Mouse (Mus musculus) megakaryocyte, embryonic 14.5 days (primary cell): ENCODE measurements around the gene Pan2. TPM values are rescaled to one million over a fixed set of nuclear protein-coding genes. Genes with fewer than 3 reads are reported as not detected.
A peak's percentile ranks its signal among the peaks of the same experiment; 100 is the strongest.
"Not testable (repeated sequence)": the region's sequence is repeated elsewhere in the genome, so short reads cannot be mapped to it uniquely, and the experiment has no call there.

Source experiments
- H3K27me3 ChIP-seq: replicated peaks from 2 replicates; pipeline ENCODE3; 2012; ENCODE audit warnings: inconsistent platforms
- H3K36me3 ChIP-seq: replicated peaks from 2 replicates; pipeline ENCODE3; 2012; ENCODE audit warnings: low read length, inconsistent platforms, mixed read lengths
- H3K4me1 ChIP-seq: 2 replicates; pipeline ENCODE4 v1.6.1; 2012; ENCODE audit warnings: inconsistent platforms
- H3K4me3 ChIP-seq: replicated peaks from 2 replicates; pipeline ENCODE3; 2012; ENCODE audit warnings: moderate library complexity, mild to moderate bottlenecking, inconsistent platforms
- H3K9me3 ChIP-seq: 2 replicates; pipeline ENCODE4 v1.6.1; 2012; ENCODE audit warnings: inconsistent platforms
- FLI1 ChIP-seq: IDR thresholded peaks from 2 replicates; pipeline ENCODE4 v1.6.1; 2012; ENCODE audit warnings: low read length, inconsistent platforms, mixed read lengths
- GATA1 ChIP-seq: IDR thresholded peaks from 3 replicates; pipeline ENCODE4 v1.6.1; 2012; ENCODE audit warnings: mixed read lengths, low read length, inconsistent platforms, borderline replicate concordance
- polyA plus RNA-seq: library from polyadenylated mRNA; stranded (reverse); fragments of >175 nt; gene quantifications from 2 replicates; pipeline ENCODE4 v1.2.3, GENCODE M21; 2012; ENCODE audit warnings: low replicate concordance; ENCODE audit not compliant: insufficient read depth

Gene Pan2
- polyA plus RNA-seq, 1 experiment = 1.1 TPM

DNA sequence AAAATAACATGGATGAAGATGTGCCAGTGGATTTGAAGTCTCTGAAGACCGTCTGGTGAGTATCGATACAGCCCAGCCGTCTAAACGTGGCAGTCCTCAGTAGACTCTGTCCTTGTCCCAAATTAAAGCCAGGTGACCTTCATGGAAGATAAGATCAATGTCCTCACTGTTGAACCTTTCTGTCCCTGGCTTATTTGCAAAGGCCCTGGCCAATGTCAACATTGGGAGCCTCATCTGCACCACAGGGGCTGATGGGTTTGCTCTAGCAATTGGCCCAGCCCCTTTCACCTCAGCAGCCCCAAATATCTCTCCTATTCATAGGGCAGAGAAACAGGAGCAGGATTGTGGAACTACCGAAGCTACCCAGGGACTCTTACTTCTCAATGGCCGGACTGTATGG lies 34.8 kb upstream of the Pan2 start, which contains the start of gene Apof:
Gene Apof, plus strand, starts transcription at position 301 of the 400 bp plus-strand sequence.
- peak within 1 kb of the TSS; percentile 98 for H3K4me3 ChIP-seq
- H3K9me3 ChIP-seq = no peaks in the 10 kb centered on the region
- H3K36me3 ChIP-seq = peaks cover 5% of the 10 kb centered on the region
- no peaks in the 10 kb centered on the region for H3K27me3 ChIP-seq
- TF ChIP-seq FLI1 (no peak), GATA1 (no peak)
- H3K4me1 ChIP-seq = peaks cover 37% of the 10 kb centered on the region

DNA sequence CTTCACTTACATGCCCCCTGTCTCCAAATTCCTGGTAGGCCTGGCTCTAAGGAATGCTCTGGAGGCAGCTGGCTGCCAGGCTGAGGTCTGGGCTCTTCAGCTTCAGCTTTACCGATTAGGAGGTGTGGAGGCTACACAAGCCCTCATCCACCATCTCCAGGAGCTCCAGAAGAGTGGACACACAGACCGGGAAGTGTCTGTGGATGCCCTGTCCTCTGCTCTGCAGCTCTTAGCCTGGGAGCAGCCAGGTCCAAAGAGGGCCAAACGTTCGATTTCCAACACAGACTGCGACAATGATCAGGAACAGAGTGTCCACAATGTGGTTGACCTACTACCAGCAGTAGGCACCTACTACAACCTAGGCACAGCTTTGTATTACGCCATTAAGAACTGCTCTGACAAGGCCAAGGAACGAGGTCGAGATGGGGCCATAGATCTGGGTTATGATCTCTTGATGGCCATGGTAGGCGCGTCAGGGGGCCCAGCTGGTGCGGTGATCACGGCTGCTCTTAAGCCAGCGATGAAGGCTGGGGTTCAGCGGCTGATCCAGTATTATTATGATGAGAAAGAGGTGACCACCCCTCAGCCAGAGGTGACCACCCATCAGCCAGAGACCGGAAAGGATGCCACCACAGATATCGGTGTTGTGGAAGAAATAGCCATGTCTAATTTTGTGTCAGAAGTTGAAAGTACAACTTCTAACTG lies 33.8 kb upstream of the Pan2 start:
- Histone ChIP-seq H3K36me3 (peaks cover 13% of the 10 kb centered on the region), H3K27me3 (no peaks in the 10 kb centered on the region)
- TF ChIP-seq GATA1 (no peak), FLI1 (no peak)

DNA sequence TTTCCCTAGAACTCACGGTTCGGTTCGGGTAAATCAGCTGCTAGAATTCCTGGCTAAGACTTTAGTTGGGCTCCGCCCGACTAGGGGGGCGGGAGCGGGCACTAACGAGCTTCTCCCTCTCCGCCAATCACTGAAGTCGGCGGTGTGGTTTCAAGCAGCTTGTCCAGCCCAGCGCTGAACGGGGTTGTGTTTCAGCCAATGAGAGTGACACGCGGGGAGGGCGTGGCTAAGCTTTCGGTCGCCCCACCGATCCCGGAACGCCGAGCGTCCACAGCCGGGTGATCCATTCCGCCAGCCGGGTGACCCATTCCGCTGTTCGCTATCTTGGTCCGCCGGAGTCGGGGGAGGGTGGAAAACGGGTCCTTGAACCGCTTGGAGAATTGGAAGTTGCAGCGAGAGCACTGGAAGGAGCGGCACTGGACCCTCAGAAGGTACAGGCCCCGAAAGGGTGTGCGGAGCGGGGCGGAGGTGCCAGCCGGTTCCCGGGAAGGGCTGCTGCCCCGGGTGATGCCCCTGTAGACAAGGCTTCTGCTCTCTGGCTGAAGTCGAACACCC lies 32.8 kb upstream of the Pan2 start, which contains the start of gene Stat2:
Gene Stat2, plus strand, starts transcription at position 273 of the 555 bp plus-strand sequence.
- Histone ChIP-seq H3K9me3 (no peaks in the 10 kb centered on the region), H3K36me3 (peaks cover 21% of the 10 kb centered on the region), H3K4me1 (peaks cover 38% of the 10 kb centered on the region), H3K4me3 (peak within 1 kb of the TSS; percentile 98), H3K27me3 (no peaks in the 10 kb centered on the region)
- no peak for TF ChIP-seq GATA1
- no peak for TF ChIP-seq FLI1

More for the DNA sequence above, 33.8 kb upstream of the Pan2 start:
- peak overlapping the region; percentile 98 for H3K4me3 ChIP-seq
- peaks cover 33% of the 10 kb centered on the region for H3K4me1 ChIP-seq
- no peaks in the 10 kb centered on the region for H3K9me3 ChIP-seq

DNA sequence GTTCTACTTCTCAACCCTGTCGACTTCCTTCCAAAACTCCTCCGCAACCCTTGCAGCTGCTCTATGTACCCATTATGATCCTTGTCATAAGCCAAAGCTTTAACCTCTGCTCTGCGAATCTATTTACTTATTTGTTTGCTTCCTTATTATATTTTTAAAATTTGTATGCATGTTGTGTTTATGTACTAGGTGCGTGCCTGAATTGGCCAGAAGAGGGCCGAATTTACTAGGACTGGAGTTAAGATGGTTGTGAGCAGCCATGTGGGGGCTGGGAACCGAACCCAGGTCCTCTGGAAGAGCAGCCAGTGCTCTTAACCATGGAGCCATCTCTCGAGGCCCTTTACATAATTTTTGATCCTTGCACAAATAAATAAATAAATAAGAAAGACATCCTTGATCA lies 32.3 kb upstream of the Pan2 start:
- no peaks in the 10 kb centered on the region for H3K9me3 ChIP-seq
- H3K4me1 ChIP-seq = peaks cover 37% of the 10 kb centered on the region
- H3K4me3 ChIP-seq = peak overlapping the region; percentile 98
- peaks cover 23% of the 10 kb centered on the region for H3K36me3 ChIP-seq
- no peak for TF ChIP-seq GATA1
- no peak for TF ChIP-seq FLI1
- no peaks in the 10 kb centered on the region for H3K27me3 ChIP-seq

DNA sequence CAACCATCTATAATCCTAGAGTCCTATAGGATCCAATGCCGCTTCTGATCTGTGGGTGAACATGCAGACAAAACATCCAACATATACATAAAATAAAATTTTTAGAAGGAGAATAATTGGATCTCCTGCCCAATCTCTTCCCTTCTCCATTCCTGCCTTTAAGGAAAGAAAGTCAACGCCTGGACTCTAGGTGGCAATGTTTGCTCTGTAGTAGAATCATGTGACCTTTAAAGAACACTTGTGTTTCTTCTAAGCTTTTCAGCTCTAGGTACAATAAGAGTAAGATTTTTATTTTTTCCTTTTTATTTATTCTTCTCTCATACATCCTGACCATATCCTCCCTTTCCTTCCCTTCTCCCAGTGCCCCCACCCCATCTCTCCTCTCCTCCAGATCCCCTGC lies 31.3 kb upstream of the Pan2 start:
- Histone ChIP-seq H3K4me3 (peak overlapping the region; percentile 81), H3K27me3 (no peaks in the 10 kb centered on the region), H3K9me3 (no peaks in the 10 kb centered on the region), H3K4me1 (peaks cover 37% of the 10 kb centered on the region), H3K36me3 (peaks cover 33% of the 10 kb centered on the region)
- no peak for TF ChIP-seq FLI1
- TF ChIP-seq GATA1 = no peak

DNA sequence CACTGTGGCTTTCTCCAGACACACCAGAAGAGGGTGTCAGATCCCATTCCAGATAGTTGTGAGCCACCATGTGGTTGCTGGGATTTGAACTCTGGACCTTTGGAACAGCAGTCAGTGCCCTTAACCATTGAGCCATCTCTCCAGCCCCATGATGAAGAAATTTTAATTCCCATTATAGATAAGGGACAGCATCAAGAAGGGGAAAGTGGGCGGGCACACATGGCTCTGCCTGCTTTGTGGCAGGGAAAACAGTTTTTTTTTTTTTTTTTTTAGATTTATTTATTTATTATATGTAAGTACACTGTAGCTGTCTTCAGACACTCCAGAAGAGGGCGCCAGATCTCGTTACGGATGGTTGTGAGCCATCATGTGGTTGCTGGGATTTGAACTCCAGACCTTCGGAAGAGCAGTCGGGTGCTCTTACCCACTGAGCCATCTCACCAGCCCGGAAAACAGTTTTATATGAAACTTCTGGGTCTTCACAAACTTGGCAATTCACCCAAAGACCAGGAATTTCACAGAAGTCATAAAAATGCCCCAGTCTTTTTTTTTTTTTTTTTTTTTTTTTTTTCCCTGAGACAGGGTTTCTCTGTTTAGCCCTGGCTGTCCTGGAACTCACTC lies 30.2 kb upstream of the Pan2 start:
- Histone ChIP-seq H3K36me3 (peaks cover 44% of the 10 kb centered on the region), H3K4me1 (peaks cover 37% of the 10 kb centered on the region)
- H3K27me3 ChIP-seq, H3K9me3 ChIP-seq, H3K4me3 ChIP-seq: not testable (repeated sequence)

DNA sequence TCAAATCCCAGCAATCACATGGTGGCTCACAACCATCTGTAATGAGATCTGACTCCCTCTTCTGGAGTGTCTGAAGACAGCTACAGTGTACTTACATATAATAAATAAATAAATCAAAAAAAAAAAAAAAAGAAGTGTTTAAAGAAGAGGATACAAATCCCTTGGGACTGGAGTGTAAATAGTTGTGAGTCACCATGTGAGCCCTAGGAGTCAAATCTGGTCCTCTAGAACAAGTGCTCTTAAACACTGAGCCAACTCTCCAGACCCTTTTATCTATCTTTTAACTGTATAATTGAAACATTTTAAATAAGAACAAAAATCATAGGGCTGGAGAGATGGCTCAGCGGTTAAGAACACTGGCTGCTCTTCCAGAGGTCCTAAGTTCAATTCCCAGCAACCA lies 27.8 kb upstream of the Pan2 start:
- H3K27me3 ChIP-seq, H3K4me3 ChIP-seq, H3K9me3 ChIP-seq: not testable (repeated sequence)
- H3K36me3 ChIP-seq = peaks cover 67% of the 10 kb centered on the region
- H3K4me1 ChIP-seq = peaks cover 21% of the 10 kb centered on the region

DNA sequence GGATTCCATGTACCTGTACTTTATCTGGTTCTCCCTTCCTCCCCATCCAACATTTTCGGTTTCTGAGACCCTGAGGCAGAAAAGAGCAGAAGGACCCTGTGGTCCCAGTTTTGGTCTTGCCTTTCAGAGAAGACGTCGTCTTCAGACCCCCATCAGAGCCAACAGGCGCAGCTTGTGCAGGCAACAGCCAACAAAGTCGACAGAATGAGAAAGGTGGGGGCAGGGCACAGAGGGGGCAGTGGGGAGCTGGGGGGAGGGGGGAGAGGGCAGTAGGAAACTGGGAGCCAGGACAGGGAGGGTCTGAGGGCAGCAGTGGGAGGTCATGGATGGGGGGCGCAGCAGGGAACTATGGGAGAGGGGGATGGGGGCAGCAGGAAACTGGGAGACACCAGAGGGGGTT lies 25.0 kb upstream of the Pan2 start:
- Histone ChIP-seq H3K9me3 (no peaks in the 10 kb centered on the region), H3K4me1 (peaks cover 10% of the 10 kb centered on the region; the same call in 1 of the 2 replicates), H3K27me3 (no peaks in the 10 kb centered on the region), H3K36me3 (peaks cover 91% of the 10 kb centered on the region), H3K4me3 (no peak overlapping the region)
- TF ChIP-seq GATA1 (no peak), FLI1 (no peak)

DNA sequence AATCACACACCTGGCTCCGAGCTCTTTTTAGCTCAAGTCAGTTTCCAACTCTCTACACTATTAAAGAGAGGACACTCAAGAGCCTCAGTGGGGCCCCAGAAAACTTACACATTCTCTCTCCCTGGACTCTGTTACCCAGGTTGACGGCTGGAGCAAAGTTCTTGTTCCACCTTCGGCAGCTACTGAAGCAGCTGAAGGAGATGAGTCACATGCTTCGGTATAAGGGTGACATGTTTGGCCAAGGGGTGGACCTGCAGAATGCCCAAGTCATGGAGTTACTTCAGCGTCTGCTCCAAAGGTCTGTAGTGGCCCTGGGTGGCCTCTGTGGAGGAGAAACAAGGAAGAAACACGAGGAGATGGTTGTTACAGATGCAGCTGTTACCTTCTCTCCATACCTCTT lies 22.2 kb upstream of the Pan2 start:
- H3K27me3 ChIP-seq = no peaks in the 10 kb centered on the region
- H3K9me3 ChIP-seq = no peaks in the 10 kb centered on the region
- TF ChIP-seq FLI1 = no peak
- no peak for TF ChIP-seq GATA1
- H3K4me1 ChIP-seq = peaks cover 3% of the 10 kb centered on the region; the same call in 1 of the 2 replicates
- H3K36me3 ChIP-seq = peaks cover 99% of the 10 kb centered on the region
- no peak overlapping the region for H3K4me3 ChIP-seq

DNA sequence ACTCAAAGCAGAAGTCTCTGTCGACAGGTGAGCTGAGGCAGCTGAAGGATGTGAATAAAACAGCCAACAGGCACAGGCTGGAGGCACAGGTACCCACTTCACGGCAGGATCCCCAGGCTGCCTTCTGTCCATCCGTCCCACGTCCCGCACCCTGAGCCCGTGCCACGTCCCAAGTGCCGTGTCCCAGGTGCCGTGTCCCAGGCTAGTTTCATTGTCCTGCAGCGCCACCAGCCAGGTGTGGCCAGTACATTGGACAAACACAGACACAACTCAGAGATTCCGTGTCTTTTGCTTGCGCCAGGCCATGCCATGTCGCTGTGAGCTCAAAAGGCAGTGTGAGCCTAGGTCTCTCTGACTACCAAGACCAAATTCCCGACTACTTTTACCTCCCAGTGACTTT lies 21.5 kb upstream of the Pan2 start:
- Histone ChIP-seq H3K36me3 (peaks cover 99% of the 10 kb centered on the region), H3K27me3 (no peaks in the 10 kb centered on the region), H3K4me1 (peaks cover 3% of the 10 kb centered on the region; the same call in 1 of the 2 replicates), H3K4me3 (no peak overlapping the region), H3K9me3 (no peaks in the 10 kb centered on the region)
- no peak for TF ChIP-seq FLI1
- TF ChIP-seq GATA1 = no peak
